Mouse (Mus musculus): Measurements from ENCODE around the gene Tspan18.

Tspan18 gene

GRCm38 (mm10) chr2:93161914-93162664 lies 172.2 kb downstream of the Tspan18 start:
- DNase-seq (ENCODE audit: low spot score in 2 of 2): no peak

- DNase-seq (ENCODE audit: low spot score in 2 of 2): no peak
Measured at GRCm38 (mm10) chr2:93160467-93161035, 173.8 kb downstream of the Tspan18 start.

GRCm38 (mm10) chr2:93154486-93155032 lies 179.7 kb downstream of the Tspan18 start:
- DNase-seq (ENCODE audit: low spot score in 2 of 2): no peak

GRCm38 (mm10) chr2:93153833-93154232 lies 180.5 kb downstream of the Tspan18 start:
- DNase-seq (ENCODE audit: low spot score in 2 of 2): no peak

- DNase-seq (ENCODE audit: low spot score in 2 of 2): peak in 1 of 2 experiments; percentile 31
Measured at GRCm38 (mm10) chr2:93152883-93153491, 181.3 kb downstream of the Tspan18 start.

GRCm38 (mm10) chr2:93152191-93152601 lies 182.1 kb downstream of the Tspan18 start:
- DNase-seq (ENCODE audit: low spot score in 2 of 2): no peak
